Mouse (Mus musculus): ENCODE results near the gene Gm20532.

Gene Gm20532

DNA sequence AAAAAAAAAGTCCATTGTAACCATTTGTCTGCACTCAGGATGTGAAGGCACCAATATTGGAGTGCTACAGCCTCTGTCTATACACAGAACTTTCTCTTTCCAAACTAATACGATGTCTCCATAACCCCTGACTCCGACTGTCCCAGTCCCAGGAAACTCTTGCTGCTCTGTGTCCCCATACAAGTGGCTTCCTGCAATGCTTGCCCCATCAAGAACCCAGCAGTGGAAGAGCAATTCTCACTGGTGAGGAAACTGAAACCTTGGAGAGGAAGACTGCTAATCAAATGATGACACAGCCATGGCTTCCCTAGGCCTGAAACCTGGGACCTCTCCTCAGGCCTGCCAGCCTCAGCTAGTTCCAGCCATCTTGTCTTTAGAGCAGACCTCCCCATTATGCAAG lies 11.4 kb downstream of the Gm20532 start:
- ChIA-PET POLR2A (interaction anchor here (0.6 to 39.5 kb wide), 18 partner anchors 9 to 314 kb away, joined by 3 to 1354 read pairs (median 4); partner anchors contain the start of gene Fam69b (in 2 of the 4)), CTCF (interaction anchor here in 2 of 4 experiments (0.6 to 2.4 kb wide), 2 partner anchors 11 to 14 kb away, joined by 3 to 10 read pairs; partner anchors contain the start of gene Gm20532 (in 1 of the 2))

DNA sequence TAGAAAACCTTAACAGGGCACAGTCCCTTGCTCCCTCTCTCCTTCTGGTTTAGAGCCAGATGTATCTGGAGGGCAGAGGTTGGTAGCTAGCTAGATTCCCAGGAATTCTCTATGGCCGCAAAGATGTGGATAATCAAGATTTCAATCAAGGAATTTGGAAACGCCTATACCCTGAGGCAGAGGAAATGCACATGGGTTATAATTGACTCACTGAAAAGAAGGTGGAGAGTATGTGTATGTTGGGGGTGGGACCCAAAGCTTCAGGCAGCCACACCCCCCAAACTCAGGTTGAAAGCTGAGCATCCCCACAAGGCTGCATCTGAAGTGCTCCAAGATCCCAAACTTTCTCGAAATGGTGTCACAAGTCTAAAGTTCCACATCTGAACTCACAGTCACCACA lies 12.0 kb downstream of the Gm20532 start:
- ChIA-PET CTCF (interaction anchor here in 2 of 4 experiments (1.0 to 2.4 kb wide), 2 partner anchors 12 to 13 kb away, joined by 3 to 10 read pairs; partner anchors contain the start of gene Gm20532 (in 1 of the 2)), POLR2A (interaction anchor here (0.7 to 39.5 kb wide), 17 partner anchors 11 to 273 kb away, joined by 3 to 1354 read pairs (median 4); partner anchors contain the start of gene Fam69b (in 2 of the 4))

DNA sequence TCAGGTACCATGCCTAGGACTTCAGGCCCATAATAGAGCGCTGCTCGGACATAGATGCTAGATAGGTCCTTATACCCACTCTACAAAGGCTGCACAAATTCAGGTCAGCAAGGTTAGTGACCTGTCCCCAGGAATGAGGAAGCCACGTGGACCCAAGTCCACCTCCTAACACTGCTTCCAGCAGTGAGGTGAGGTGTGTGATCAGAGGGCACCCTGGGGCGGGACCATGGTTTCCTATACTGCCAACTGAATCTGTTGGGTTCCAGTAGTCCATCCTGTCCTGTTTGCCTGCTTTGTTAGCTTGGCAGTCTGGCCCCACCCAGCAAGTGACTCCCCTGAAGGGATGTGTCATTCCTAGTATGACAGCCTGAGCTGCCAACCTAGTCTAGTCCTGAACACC lies 13.5 kb downstream of the Gm20532 start:
- ChIA-PET CTCF (interaction anchor here in 2 of 4 experiments (0.7 to 1.1 kb wide), 4 partner anchors 13 to 485 kb away, joined by 3 read pairs; no protein-coding TSS in a partner anchor), POLR2A (interaction anchor here (0.6 to 39.5 kb wide), 23 partner anchors 10 to 545 kb away, joined by 3 to 1354 read pairs (median 6); partner anchors contain the start of genes Fam69b (in 2 of the 4), Gm20532 (in 1 of the 4) and Surf6 (in 1 of the 4))

DNA sequence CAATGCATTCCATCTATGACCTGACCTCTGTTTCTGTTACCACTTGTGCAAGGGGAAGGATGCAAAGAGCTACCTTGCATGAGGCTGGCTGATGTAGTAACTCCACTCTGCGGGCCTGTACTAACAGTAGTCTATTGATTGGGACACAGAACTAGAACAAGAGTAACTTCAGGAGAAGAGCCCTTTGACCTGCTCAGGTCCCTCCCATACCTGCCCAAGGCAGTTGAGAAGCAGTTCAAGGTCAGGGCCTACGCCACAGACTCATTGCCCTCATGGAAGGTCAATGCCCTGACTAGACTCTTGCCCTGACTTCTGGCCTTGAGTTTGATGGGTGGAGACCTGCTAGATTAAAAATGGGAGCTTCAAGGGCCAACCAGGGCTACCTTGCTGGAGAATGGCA lies 14.2 kb downstream of the Gm20532 start:
- CTCF ChIA-PET: interaction anchor here in 2 of 4 experiments (0.6 to 1.1 kb wide), 3 partner anchors 47 to 1642 kb away, joined by 3 read pairs; no protein-coding TSS in a partner anchor
- POLR2A ChIA-PET: interaction anchor here (0.6 to 39.5 kb wide), 30 partner anchors 10 to 842 kb away, joined by 3 to 1354 read pairs (median 5); partner anchors contain the start of genes Fam69b (in 2 of the 4), Brd3os (in 1 of the 4), Gm20532 (in 1 of the 4) and Sec16a (in 1 of the 4)

DNA sequence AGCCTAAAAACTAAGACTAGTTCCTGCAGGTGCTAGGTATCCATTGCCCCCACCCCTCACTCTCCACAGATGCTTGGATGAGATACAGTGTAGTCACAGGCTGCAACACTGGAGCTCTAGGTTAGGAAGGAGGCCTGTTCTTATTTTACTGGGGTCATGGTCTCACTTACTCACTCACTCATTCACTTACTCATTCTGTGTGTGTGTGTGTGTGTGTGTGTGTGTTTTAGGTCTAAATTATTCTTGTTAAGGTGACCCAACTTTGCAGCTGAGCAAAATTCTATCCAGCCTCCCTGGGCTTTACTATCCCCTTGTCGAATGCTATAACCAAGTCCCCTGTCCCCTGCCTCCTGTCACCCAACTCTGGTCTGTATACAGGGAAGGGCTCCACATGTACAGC lies 15.2 kb downstream of the Gm20532 start:
- CTCF ChIA-PET: interaction anchor here in 2 of 4 experiments (0.6 to 1.0 kb wide), 2 partner anchors 8 to 152 kb away, joined by 3 read pairs; no protein-coding TSS in a partner anchor

DNA sequence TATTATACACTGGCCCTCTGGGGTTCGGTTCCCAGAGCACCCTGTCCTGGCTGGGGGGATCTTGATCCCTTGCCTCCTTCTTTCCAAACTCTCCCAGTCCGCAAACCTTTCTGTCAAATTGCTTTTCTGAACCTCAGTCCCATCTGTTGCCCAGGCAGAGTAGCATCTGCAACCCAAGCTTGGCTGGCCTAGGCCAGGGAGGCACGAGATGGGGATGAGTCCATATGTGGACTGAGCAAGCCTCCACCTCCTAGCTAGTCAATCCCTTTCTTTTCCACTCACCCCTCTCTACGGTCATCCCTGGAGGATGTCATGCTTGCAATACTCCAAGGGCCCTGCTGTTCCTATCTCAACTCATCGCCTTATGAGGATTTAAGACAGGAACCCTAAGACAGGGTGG lies 16.2 kb downstream of the Gm20532 start:
- CTCF ChIA-PET: interaction anchor here in 3 of 4 experiments (0.6 to 2.9 kb wide), 5 partner anchors 8 to 57 kb away, joined by 3 to 29 read pairs (median 5); no protein-coding TSS in a partner anchor
- POLR2A ChIA-PET: interaction anchor here (0.6 to 39.5 kb wide), 24 partner anchors 8 to 309 kb away, joined by 3 to 1354 read pairs (median 17); partner anchors contain the start of genes Fam69b (in 2 of the 4), Gm20532 (in 2 of the 4), Med22 (in 1 of the 4) and Rpl7a (in 1 of the 4)

More for the DNA sequence above, 15.2 kb downstream of the Gm20532 start:
- POLR2A ChIA-PET: interaction anchor here in 3 of 4 experiments (0.6 to 39.5 kb wide), 15 partner anchors 9 to 229 kb away, joined by 3 to 1354 read pairs (median 5); partner anchors contain the start of genes Fam69b (in 2 of the 3) and Gm20532 (in 1 of the 3)

DNA sequence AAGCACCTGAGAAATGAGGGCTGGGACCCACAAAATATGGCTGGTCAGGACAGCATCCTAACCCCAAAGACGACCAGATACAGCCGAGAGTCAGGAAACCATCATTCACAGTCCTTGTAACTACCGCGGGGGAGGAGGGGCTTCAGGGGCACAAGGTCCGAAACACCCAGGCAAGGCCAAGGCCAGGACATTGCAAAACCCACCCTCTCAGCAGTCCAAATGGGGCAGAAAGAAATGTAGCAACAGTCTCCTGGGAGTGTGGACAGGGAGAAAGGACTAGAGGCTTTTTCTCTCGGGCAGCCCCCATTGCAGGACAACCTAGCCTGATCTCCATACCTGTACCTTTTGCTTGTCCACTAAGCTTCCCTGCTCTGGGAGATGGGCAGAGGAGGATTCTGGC lies 16.7 kb downstream of the Gm20532 start:
- ChIA-PET POLR2A (interaction anchor here (0.6 to 39.5 kb wide), 58 partner anchors 9 to 351 kb away, joined by 3 to 1354 read pairs (median 9); partner anchors contain the start of genes Fam69b (in 3 of the 4), Gm20532 (in 3 of the 4), Sec16a (in 2 of the 4) and Surf6 (in 2 of the 4)), CTCF (interaction anchor here (0.9 to 2.9 kb wide), 10 partner anchors 9 to 620 kb away, joined by 3 to 29 read pairs (median 8); partner anchors contain the start of genes Camsap1 (in 1 of the 4), Gm20532 (in 1 of the 4) and Sec16a (in 1 of the 4))

DNA sequence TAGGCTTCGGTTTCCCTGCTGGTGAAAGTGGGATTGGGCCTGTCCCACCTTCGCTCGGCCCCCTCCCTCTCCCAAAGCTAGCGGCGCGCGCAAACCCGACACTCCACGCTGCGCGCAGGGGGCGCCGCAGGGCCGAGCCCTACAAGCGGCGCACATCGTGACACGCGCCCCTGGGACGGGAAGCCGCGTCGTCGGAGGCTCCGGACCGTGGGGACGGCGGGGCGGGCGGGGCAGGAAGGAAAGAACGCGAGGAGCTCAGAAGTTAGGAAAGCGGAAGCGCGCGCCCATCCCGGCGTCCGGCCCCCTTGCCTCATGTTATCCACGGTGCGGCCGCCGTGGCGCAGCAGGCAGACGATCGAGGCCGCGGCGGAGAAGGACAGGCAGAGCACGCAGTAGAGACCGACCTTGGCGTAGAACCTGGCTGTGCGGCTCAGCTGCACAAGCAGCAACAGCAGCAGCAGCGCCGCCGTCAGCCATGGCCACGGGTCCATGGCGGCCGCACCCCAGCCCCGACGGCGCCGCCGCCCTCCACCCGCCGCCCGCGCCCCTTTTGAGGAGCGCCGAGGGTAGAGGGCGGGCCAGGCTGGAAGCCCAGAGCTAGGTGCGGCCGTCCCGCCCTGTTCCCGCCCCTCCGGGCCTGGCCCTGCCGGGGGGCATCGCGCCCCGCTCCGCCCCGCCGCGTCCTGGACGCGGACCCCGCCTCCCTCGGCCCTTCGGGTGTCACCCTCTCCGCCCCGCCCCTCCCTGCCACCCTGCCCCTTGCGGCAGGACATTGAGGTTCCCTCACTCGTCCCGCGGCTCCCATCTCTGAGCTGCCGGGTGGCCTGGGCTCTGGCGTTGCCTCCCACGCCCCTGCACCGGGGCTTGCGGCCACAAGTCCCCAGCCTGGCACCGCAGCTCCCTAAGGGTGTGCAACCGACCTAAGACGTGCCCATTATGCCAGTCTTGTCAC lies 17.6 kb downstream of the Gm20532 start, which contains the start of gene Agpat2:
TSS of gene Agpat2 (minus strand) at position 698 of the 952 bp plus-strand sequence.
- ChIA-PET CTCF (interaction anchor here (0.6 to 2.9 kb wide), 25 partner anchors 9 to 621 kb away, joined by 3 to 29 read pairs (median 5); partner anchors contain the start of genes Camsap1 (in 1 of the 4), Fam69b (in 1 of the 4), Gm20532 (in 1 of the 4) and Inpp5e (in 1 of the 4)), POLR2A (interaction anchor here (0.5 to 39.5 kb wide), 99 partner anchors 8 to 439 kb away, joined by 3 to 1354 read pairs (median 5); partner anchors contain the start of genes Dnlz (in 3 of the 4), Fam69b (in 3 of the 4), Gm20532 (in 3 of the 4) and Sec16a (in 3 of the 4))

- ChIA-PET CTCF (interaction anchor here (0.6 to 2.5 kb wide), 12 partner anchors 11 to 514 kb away, joined by 3 to 29 read pairs (median 4); partner anchors contain the start of genes Fam69b (in 1 of the 4) and Inpp5e (in 1 of the 4)), POLR2A (interaction anchor here (0.6 to 39.5 kb wide), 30 partner anchors 8 to 368 kb away, joined by 3 to 1354 read pairs (median 13); partner anchors contain the start of genes Fam69b (in 3 of the 4), Gm20532 (in 2 of the 4), Qsox2 (in 1 of the 4) and Sec16a (in 1 of the 4))
Observed at GRCm38 (mm10) chr2:26605331-26605730, 18.9 kb downstream of the Gm20532 start.

DNA sequence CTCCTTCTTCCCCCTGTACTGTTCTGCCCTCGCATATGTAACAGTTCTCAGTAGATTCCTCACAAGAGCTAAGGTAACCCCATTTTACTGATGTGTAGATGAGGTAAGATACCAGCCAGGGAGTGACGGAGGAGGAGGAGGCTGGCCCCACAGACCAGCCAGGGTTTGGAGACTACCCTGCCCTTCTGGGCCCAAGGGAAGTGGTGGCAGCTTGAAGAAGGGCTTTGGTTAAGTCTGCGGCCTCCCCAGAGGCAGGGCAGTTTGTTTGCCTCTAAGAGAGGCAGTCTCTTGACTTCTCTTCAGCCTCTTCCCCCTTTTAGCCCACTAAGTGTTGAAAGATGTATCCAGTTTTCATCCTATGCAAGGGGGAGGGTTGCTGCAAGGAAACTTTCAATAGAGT lies 20.1 kb downstream of the Gm20532 start:
- POLR2A ChIA-PET: interaction anchor here in 3 of 4 experiments (1.0 to 39.5 kb wide), 14 partner anchors 6 to 296 kb away, joined by 3 to 1354 read pairs (median 8); partner anchors contain the start of genes Fam69b (in 2 of the 3), Gm20532 (in 2 of the 3), Sec16a (in 1 of the 3) and Surf6 (in 1 of the 3)
- CTCF ChIA-PET: no interaction called here

DNA sequence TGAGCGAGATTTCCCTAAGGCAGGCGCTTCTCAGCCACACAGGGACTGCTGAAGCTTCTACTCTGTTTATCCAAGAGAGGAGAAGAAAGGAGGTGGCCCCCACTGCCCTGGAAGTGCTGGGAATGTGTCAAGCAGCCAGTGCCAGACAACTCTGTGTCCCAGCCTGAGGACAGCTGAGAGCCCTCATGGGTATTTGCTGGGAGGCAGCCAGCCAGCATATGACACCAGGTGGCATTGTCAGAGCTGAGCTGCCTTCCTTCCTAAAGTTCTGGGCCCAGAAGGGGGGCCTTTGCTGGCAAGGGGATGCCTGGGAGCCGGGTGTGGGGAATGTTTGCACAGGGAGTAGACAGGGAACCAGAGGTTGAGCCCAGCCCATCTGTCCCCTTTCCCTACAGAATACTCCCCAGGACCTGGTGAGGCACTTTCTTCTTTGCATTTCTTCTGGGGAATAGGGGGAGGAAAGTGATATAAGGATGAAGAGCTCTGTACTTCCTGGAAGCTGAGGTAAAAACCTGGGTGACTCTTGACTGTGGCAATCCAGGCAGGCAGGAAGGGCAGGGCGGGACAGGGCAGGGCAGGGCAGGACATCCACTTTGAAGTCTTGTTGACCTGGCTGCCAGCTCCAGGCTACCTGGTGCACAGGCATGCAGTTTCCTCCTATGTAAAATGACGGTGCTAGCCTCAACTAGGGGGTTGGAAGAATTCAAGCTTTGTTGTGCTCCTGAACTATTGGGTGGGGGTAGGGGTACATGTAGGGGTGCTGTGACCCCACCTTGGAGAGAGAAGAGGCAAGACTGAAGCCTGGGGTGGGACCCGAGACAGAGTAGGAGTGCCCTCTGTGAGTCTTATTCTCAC lies 20.8 kb downstream of the Gm20532 start:
- ChIA-PET POLR2A (interaction anchor here in 3 of 4 experiments (0.9 to 39.5 kb wide), 16 partner anchors 10 to 296 kb away, joined by 3 to 1354 read pairs (median 4); partner anchors contain the start of genes Fam69b (in 2 of the 3), Gm20532 (in 2 of the 3), Sec16a (in 1 of the 3) and Surf6 (in 1 of the 3)), CTCF (interaction anchor here in 2 of 4 experiments (0.5 to 0.7 kb wide), 4 partner anchors 119 to 709 kb away, joined by 3 to 7 read pairs (median 4); partner anchors contain the start of gene Dnlz (in 1 of the 2))

DNA sequence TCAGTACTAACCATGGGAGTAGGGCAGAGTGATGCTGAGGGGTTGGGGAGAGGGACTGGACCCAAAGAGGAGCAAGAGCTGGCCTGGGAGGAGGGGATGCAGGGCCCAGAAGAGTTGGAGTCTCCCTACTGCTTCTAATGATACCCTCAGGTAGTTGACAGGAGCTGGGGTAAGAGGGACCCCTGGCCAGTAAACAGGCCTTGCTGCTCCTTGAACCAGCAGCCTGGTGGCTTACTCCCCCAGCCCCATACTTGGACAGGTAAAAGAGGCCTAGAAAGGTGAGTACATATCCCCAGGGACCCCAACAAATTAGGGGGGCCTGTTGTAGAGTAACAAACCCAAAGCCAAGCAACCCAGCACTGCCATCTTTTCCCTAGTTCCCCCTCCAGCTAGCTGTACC lies 22.3 kb downstream of the Gm20532 start:
- ChIA-PET CTCF (interaction anchor here in 1 of 4 experiments (0.6 kb wide), 1 partner anchor 23 kb away, joined by 4 read pairs; the partner anchor contains the start of gene Gm20532), POLR2A (interaction anchor here in 2 of 4 experiments (1.7 to 39.5 kb wide), 7 partner anchors 7 to 150 kb away, joined by 4 to 1354 read pairs (median 7); partner anchors contain the start of genes Fam69b (in 2 of the 2), Agpat2 (in 1 of the 2) and Gm20532 (in 1 of the 2))

DNA sequence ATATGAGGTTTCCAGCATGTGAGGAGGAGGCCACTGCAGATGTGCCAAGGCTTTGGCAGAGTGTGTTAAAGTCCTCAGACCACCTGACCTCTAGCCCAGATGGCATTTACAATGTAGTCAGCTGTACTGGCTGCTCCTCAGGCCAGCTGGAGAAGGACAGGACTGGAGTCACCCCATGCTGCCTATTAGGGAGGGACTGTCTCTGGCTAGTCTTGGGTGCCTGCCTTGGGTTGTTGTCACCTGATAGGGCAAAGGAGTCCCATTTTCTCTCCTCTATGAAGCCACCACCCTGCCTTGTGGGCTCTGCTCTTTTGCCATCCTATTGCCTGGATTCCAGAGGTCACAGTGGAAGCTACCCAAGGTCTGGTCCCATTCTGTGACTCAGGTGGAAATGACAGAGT lies 22.8 kb downstream of the Gm20532 start:
- CTCF ChIA-PET: interaction anchor here in 2 of 4 experiments (0.6 to 2.0 kb wide), 3 partner anchors 10 to 30 kb away, joined by 3 to 4 read pairs (median 4); partner anchors contain the start of gene Gm20532 (in 1 of the 2)
- POLR2A ChIA-PET: interaction anchor here (1.0 to 39.5 kb wide), 17 partner anchors 7 to 367 kb away, joined by 3 to 1354 read pairs (median 7); partner anchors contain the start of genes Agpat2 (in 2 of the 4), Fam69b (in 2 of the 4) and Gm20532 (in 1 of the 4)

DNA sequence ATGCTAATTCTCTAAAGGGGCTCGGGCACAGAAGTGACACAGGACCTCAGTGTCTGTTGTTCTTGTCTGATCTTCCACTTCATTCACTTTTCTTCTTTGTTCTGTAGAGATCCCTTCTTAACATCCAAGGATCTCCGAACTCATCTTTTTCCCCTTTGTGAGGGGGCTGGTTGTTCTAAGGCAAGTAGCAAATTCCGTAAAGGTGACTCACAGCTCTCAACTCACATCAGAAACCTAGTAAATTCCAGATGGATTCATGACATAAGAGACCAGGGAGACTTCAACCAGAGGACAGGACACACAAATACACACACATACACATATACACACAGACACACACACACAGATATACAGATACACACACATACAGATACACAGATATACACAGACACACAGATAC lies 24.1 kb downstream of the Gm20532 start:
- POLR2A ChIA-PET: interaction anchor here (0.6 to 39.5 kb wide), 52 partner anchors 8 to 1496 kb away, joined by 3 to 1354 read pairs (median 4); partner anchors contain the start of genes Fam69b (in 3 of the 4), Surf6 (in 3 of the 4), Agpat2 (in 2 of the 4) and Gm20532 (in 2 of the 4)
- CTCF ChIA-PET: interaction anchor here (0.7 to 2.0 kb wide), 10 partner anchors 9 to 618 kb away, joined by 3 to 17 read pairs (median 4); no protein-coding TSS in a partner anchor

DNA sequence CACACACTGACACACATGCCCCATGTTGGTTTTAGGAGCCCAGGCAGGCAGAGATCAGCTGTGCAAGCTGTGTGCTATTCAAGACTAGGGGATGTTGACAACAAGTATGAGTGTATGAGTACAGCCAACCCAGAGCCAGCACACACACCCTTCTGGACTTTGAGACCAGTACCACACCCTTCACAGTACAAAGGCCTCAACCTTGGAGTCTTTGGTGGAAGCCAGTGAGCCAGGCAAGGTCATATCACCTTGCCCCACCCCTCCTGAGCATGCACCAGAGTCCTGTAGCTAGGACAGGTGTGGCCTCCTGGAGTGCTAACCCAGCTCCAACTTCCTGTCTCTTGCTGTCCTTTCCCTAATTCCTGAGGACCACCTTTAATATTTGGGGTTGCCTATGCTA lies 24.6 kb downstream of the Gm20532 start:
- CTCF ChIA-PET: interaction anchor here (0.6 to 2.0 kb wide), 13 partner anchors 8 to 723 kb away, joined by 3 to 17 read pairs (median 4); no protein-coding TSS in a partner anchor
- POLR2A ChIA-PET: interaction anchor here (0.5 to 39.5 kb wide), 62 partner anchors 9 to 1814 kb away, joined by 3 to 1354 read pairs (median 4); partner anchors contain the start of genes Fam69b (in 3 of the 4), Surf6 (in 3 of the 4), Agpat2 (in 2 of the 4) and Gm20532 (in 2 of the 4)
